Mouse (Mus musculus) kidney, adult 2 months (tissue): ENCODE measurements at regions not wholly inside any gene's neighbourhood (a gene's known extent, or its start where the extent isn't known, plus 50 kb on each side); places are given as distances from the start of the nearest gene placed in this dataset.

Source experiments
- DNase-seq: peaks from one replicate; pipeline ENCODE4 v3.0.0; 2021
- H3K27ac ChIP-seq: fragments of 200-500 bp; 2 replicates; pipeline ENCODE4 v1.5.1; 2012; ENCODE audit warnings: low read depth, low read length, control low read depth, inconsistent platforms; ENCODE audit not compliant: insufficient read depth
- H3K27me3 ChIP-seq: fragments of 200-500 bp; replicated peaks from 2 replicates; pipeline ENCODE4 v1.6.1; 2012; ENCODE audit warnings: mild to moderate bottlenecking, moderate library complexity, low read length, inconsistent platforms; ENCODE audit not compliant: control insufficient read depth, insufficient read depth
- H3K36me3 ChIP-seq: fragments of 200-500 bp; 2 replicates; pipeline ENCODE4 v1.6.1; 2012; ENCODE audit warnings: mild to moderate bottlenecking, moderate library complexity, low read length, inconsistent platforms; ENCODE audit not compliant: control insufficient read depth, insufficient read depth
- H3K4me1 ChIP-seq: fragments of 200-500 bp; 2 replicates; pipeline ENCODE4 v1.6.1; 2011; ENCODE audit warnings: low read length; ENCODE audit not compliant: control insufficient read depth, insufficient read depth
- H3K4me3 ChIP-seq: fragments of 200-500 bp; 2 replicates; pipeline ENCODE4 v1.5.1; 2011; ENCODE audit warnings: mild to moderate bottlenecking, low read depth, low read length, control low read depth; ENCODE audit not compliant: insufficient read depth
- CTCF ChIP-seq: fragments of 200-500 bp; conservative IDR thresholded peaks from 2 replicates; pipeline ENCODE4 v1.5.1; 2011; ENCODE audit warnings: low read depth, mild to moderate bottlenecking, control low read depth, low read length, moderate library complexity, mixed read lengths; ENCODE audit not compliant: insufficient read depth, insufficient read length
- POLR2A ChIP-seq: fragments of 200-500 bp; IDR thresholded peaks from one replicate; pipeline ENCODE4 v1.6.1; 2011; ENCODE audit warnings: low read depth, low read length, control low read depth
- WGBS: fragments of 180-500 bp; shearing (Covaris S2); methylation state at CpG from one replicate; pipeline ENCODE4 v1.1.7; 2018; 5-methylcytosine and 5-hydroxymethylcytosine counted together

GRCm38 (mm10) chr12:25303500-25304050 is 206.6 kb upstream of the Id2 start:
- WGBS = 36% methylated on average over 7 of the region's 7 CpGs
- Histone ChIP-seq H3K27ac (no peak overlapping the region), H3K4me1 (no peaks in the 10 kb centered on the region), H3K27me3 (no peaks in the 10 kb centered on the region), H3K4me3 (no peak overlapping the region), H3K36me3 (no peaks in the 10 kb centered on the region)
- TF ChIP-seq CTCF (no peak), POLR2A (no peak)
- DNase-seq = peak; percentile 26

GRCm38 (mm10) chr12:25300804-25301390 is 204.0 kb upstream of the Id2 start:
- Histone ChIP-seq H3K4me1 (no peaks in the 10 kb centered on the region), H3K4me3 (no peak overlapping the region), H3K27ac (no peak overlapping the region), H3K36me3 (no peaks in the 10 kb centered on the region), H3K27me3 (no peaks in the 10 kb centered on the region)
- no peak for DNase-seq
- WGBS = 69% methylated on average over 9 of the region's 9 CpGs
- TF ChIP-seq CTCF = no peak
- no peak for TF ChIP-seq POLR2A

GRCm38 (mm10) chr12:25299603-25300471 is 202.9 kb upstream of the Id2 start:
- DNase-seq = peak; percentile 31
- no peak overlapping the region for H3K4me3 ChIP-seq
- H3K36me3 ChIP-seq = no peaks in the 10 kb centered on the region
- no peak overlapping the region for H3K27ac ChIP-seq
- TF ChIP-seq POLR2A (no peak), CTCF (no peak)
- 42% methylated on average over 11 of the region's 11 CpGs for WGBS
- no peaks in the 10 kb centered on the region for H3K27me3 ChIP-seq
- H3K4me1 ChIP-seq = peaks cover under 1% of the 10 kb centered on the region; the same call in 1 of the 2 replicates

- Histone ChIP-seq H3K4me3 (no peak overlapping the region), H3K27ac (no peak overlapping the region), H3K27me3 (no peaks in the 10 kb centered on the region), H3K4me1 (peaks cover 6% of the 10 kb centered on the region; the same call in 1 of the 2 replicates), H3K36me3 (no peaks in the 10 kb centered on the region)
- 92% methylated on average over 3 of the region's 3 CpGs for WGBS
- no peak for TF ChIP-seq POLR2A
- no peak for TF ChIP-seq CTCF
- DNase-seq = no peak
Measured at GRCm38 (mm10) chr12:25298766-25299165, 201.8 kb upstream of the Id2 start.

- H3K4me1 ChIP-seq = peaks cover 6% of the 10 kb centered on the region; the same call in 1 of the 2 replicates
- DNase-seq = no peak
- H3K36me3 ChIP-seq = no peaks in the 10 kb centered on the region
- no peak overlapping the region for H3K27ac ChIP-seq
- no peaks in the 10 kb centered on the region for H3K27me3 ChIP-seq
- H3K4me3 ChIP-seq = no peak overlapping the region
- TF ChIP-seq POLR2A (no peak), CTCF (no peak)
Measured at GRCm38 (mm10) chr12:25297960-25298359, 201.0 kb upstream of the Id2 start.

GRCm38 (mm10) chr12:25296648-25297047 is 199.7 kb upstream of the Id2 start:
- Histone ChIP-seq H3K27me3 (no peaks in the 10 kb centered on the region), H3K36me3 (no peaks in the 10 kb centered on the region), H3K27ac (no peak overlapping the region), H3K4me1 (peaks cover 6% of the 10 kb centered on the region; the same call in 1 of the 2 replicates), H3K4me3 (no peak overlapping the region)
- 94% methylated on average over 3 of the region's 3 CpGs for WGBS
- no peak for DNase-seq
- TF ChIP-seq CTCF (no peak), POLR2A (no peak)
